Comparison of ENCODE assay signal across 15 mouse cellular contexts in the genomic region with DNA sequence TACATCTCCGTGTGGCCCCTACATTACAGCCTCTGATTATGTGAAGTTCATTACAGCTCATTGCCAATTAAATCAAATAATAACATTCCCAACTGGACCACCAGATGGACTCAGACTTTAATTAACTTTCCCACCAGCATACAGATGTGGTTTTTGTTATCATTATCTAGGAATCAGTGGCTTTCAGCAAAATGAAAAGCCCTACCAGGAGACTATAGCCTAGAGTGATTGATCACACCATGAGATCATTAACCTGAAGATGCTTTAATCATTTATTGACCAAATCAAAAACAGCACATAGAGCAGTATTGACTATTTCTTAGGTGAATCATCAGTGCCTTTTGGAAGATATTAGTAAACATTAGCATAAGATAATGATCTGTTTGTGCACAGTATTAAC.
"Had no signal": no experiment of that assay in that cellular context is flagged by ENCODE, and none has a peak within 500 bp of the region (broad histone marks: within the 10 kb centered on the region; RNA-seq: fewer than 3 reads in every experiment).

No protein-coding gene starts in this region.

- H3K27me3 ChIP-seq: kidney, embryonic 15.5 days; liver, embryonic 13.5 days; lung, embryonic 15.5 days; megakaryocyte, embryonic 14.5 days; neural tube, embryonic 12.5 days had no signal

- H3K27ac ChIP-seq: kidney, embryonic 15.5 days; liver, embryonic 13.5 days; lung, embryonic 15.5 days; macrophage; neural tube, embryonic 12.5 days; stomach, postnatal 0 days had no signal

- H3K9ac ChIP-seq: kidney, embryonic 15.5 days; liver, embryonic 13.5 days; liver, postnatal 0 days; lung, embryonic 15.5 days; neural tube, embryonic 12.5 days had no signal

- H3K4me3 ChIP-seq: kidney, embryonic 15.5 days; liver, embryonic 13.5 days; lung, embryonic 15.5 days; megakaryocyte, embryonic 14.5 days; neural tube, embryonic 12.5 days had no signal

- ATAC-seq: liver, postnatal 0 days had no signal

- H3K36me3 ChIP-seq: kidney, embryonic 15.5 days; liver, embryonic 13.5 days; lung, embryonic 15.5 days; neural tube, embryonic 12.5 days had no signal

- H3K9me3 ChIP-seq: kidney, embryonic 15.5 days; liver, embryonic 13.5 days; lung, embryonic 15.5 days; megakaryocyte, embryonic 14.5 days; neural tube, embryonic 12.5 days had no signal

- H3K4me2 ChIP-seq: kidney, embryonic 15.5 days; liver, embryonic 13.5 days; lung, embryonic 15.5 days; neural tube, embryonic 12.5 days had no signal

- H3K4me1 ChIP-seq: kidney, embryonic 15.5 days; liver, embryonic 13.5 days; lung, embryonic 15.5 days; megakaryocyte, embryonic 14.5 days; neural tube, embryonic 12.5 days had no signal

- DNase-seq: kidney, adult 2 months; kidney, postnatal 14 days; layer of hippocampus, adult 9-11 months; layer of hippocampus, postnatal 36 days; left cerebral cortex, postnatal 4 days; liver, embryonic 13.5 days; liver, postnatal 0 days; lung, postnatal 14 days; thymus, postnatal 4 days had no signal
